Mouse (Mus musculus): ENCODE data around the gene Cldn4.

DNA sequence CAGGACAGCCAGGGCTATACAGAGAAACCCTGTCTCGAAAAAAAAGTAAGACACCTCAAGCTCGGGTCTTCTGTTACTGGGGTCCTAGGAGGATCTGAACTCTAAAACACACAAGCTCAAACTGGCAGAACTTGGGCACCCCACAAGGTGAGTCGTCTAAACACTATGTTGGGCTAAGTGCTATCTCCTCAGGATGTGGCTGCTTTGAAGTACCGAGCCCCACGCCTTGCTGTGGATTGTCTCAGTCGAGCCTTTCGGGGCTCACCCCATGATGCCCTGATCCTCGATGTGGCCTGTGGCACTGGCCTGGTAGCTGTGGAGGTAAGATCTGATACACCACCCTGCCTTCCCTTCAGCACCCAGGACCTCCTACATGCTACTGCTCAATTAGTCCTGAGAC lies 13.5 kb downstream of the Cldn4 start:
- TF ChIP-seq CTCF (IDR thresholded peaks at IDR 0.05; ENCODE audit: control insufficient read depth, insufficient read depth, insufficient replicate concordance, low read depth, low read length) = no peak
- no peak for TF ChIP-seq POLR2A (IDR thresholded peaks at IDR 0.05; ENCODE audit: control insufficient read depth, low read depth, low read length)
